Mouse (Mus musculus) hindbrain, postnatal 0 days (tissue): Measurements from ENCODE around the gene Wscd2. TPM values are rescaled to one million over a fixed set of nuclear protein-coding genes. Genes with fewer than 3 reads are reported as not detected.

ENCODE experiments used
- ATAC-seq: fragments of 200-750 bp; cut with Nextera tagmentation; 2 replicates; pipeline ENCODE4 v1.8.0; 2017; ENCODE audit warnings: mild to moderate bottlenecking, moderate TSS enrichment, moderate library complexity
- DNase-seq: peaks from one replicate; pipeline ENCODE4 v3.0.0-alpha.2; 2015; ENCODE audit warnings: low spot score
- H3K27ac ChIP-seq: fragments of 300-500 bp; sonication (generic); 2 replicates; pipeline ENCODE4 v1.5.1; 2014; ENCODE audit warnings: mild to moderate bottlenecking
- H3K27me3 ChIP-seq: fragments of 300-500 bp; sonication (generic); 2 replicates; pipeline ENCODE4 v1.6.1; 2014; ENCODE audit warnings: low read length, mixed read lengths; ENCODE audit not compliant: insufficient read depth
- H3K36me3 ChIP-seq: fragments of 300-500 bp; sonication (generic); 2 replicates; pipeline ENCODE4 v1.6.1; 2014; ENCODE audit warnings: low read length, mixed read lengths; ENCODE audit not compliant: insufficient read depth
- H3K4me1 ChIP-seq: fragments of 300-500 bp; sonication (generic); 2 replicates; pipeline ENCODE4 v1.6.1; 2014; ENCODE audit warnings: antibody characterized with exemption, low read length, mixed read lengths; ENCODE audit not compliant: insufficient read depth
- H3K4me2 ChIP-seq: fragments of 300-500 bp; sonication (generic); 2 replicates; pipeline ENCODE4 v1.6.1; 2014; ENCODE audit warnings: low read depth, mild to moderate bottlenecking, low read length, moderate library complexity, mixed read lengths
- H3K4me3 ChIP-seq: fragments of 300-500 bp; sonication (generic); 2 replicates; pipeline ENCODE4 v1.5.1; 2014; ENCODE audit warnings: low read length
- H3K9ac ChIP-seq: fragments of 300-500 bp; sonication (generic); replicated peaks from 2 replicates; pipeline ENCODE4 v1.6.1; 2014; ENCODE audit warnings: mild to moderate bottlenecking, low read length, moderate library complexity, mixed read lengths
- H3K9me3 ChIP-seq: fragments of 300-500 bp; sonication (generic); 2 replicates; pipeline ENCODE4 v1.6.1; 2016; ENCODE audit warnings: low read length, mixed read lengths
- CTCF ChIP-seq: IDR thresholded peaks from 2 replicates; pipeline ENCODE4 v1.5.1; 2016; ENCODE audit warnings: antibody characterized with exemption, control low read depth, low read depth
- WGBS: fragments of 180-500 bp; shearing (Covaris S2); extraction: QIAGEN DNeasy Blood & Tissue Kit; methylation state at CpG from one replicate; pipeline ENCODE4 v1.1.7; 2014; 5-methylcytosine and 5-hydroxymethylcytosine counted together
- polyA plus RNA-seq: library from polyadenylated mRNA; unstranded; fragments of >200 nt; fragmentation: Nextera tagmentation; extraction: Ambion mirVana; gene quantifications from 2 replicates; pipeline ENCODE4 v1.2.1, GENCODE M21; 2015
- total RNA-seq: library from RNA; depleted of rRNA; stranded (reverse); fragments of >200 nt; gene quantifications from 2 replicates; pipeline ENCODE4 v1.2.3, GENCODE M21; 2014; rRNA removed

Gene Wscd2
- total and polyA plus RNA-seq, 2 experiments from 2014 or later: 9.8 to 33.8 TPM

- H3K36me3 ChIP-seq: no peaks in the 10 kb centered on the region
- no peak for DNase-seq
Observed at GRCm38 (mm10) chr5:113634887-113635610, 144.9 kb downstream of the Wscd2 start.

DNA sequence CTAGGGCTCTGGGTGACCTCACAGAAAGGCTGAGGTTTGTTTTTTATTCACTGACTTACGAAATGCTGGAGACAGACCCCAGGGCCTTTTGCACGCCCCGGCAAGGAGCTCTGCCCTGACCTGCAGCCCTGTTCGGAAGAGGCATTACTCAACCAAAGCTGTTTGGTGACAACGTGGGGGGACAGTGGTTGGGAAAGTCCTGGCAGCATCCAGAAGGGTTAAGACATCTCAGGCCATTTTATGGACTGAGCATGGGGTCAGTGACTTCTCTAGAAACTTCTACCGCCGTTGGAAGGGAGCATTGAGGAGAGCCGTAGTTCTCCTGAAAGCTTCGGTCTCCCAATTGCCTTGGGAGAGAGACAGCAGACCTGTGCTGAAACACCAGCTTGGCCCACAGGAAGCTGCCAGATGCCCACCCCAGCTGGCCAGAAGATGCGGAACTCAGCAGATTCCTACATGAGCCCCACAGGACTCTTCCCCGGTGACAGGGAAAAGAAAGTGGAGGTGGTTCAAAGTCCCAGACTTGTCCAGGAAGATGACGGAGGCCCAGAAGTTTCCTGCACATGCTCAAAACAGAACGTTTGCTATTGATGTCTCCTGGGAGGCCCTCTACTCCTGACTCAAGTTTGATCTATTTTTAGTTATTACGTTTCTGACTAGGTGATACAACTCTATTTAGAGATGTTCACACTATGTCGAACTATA, 145.9 kb downstream of the Wscd2 start:
- WGBS: 82% methylated on average over 15 of the region's 15 CpGs
- H3K4me1 ChIP-seq: no peaks in the 10 kb centered on the region; the same call in 1 of the 2 replicates
- DNase-seq: no peak

More at GRCm38 (mm10) chr5:113634887-113635610, 144.9 kb downstream of the Wscd2 start:
- Histone ChIP-seq H3K4me3 (no peak overlapping the region), H3K9me3 (no peaks in the 10 kb centered on the region), H3K4me1 (no peaks in the 10 kb centered on the region; the same call in 1 of the 2 replicates), H3K4me2 (no peak overlapping the region), H3K9ac (no peak overlapping the region), H3K27me3 (no peaks in the 10 kb centered on the region), H3K27ac (no peak overlapping the region)
- 92% methylated on average over 7 of the region's 7 CpGs for WGBS
- no peak for TF ChIP-seq CTCF
- ATAC-seq: no peak

DNA sequence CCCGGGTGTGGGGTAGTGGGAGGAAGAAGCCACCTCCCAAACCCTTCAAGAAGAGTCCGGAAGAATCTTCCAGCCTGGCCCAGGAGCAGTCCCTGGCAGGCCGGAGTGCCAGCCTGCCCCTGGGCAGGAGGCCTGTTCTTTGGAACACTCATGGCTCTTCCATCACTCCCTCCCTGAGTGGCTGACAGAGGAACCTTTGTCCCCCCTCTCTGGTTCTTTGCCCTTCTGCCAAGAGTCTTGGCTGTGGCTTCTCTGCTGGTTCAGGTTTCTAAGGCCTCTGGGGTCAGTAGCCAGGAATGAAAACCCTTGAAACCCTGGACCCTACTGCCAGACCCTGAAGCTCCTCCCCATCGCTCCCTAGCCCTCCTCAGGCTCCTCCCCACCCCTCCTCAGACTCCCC, 147.5 kb downstream of the Wscd2 start:
- no peak overlapping the region for H3K4me3 ChIP-seq
- ATAC-seq (peak; percentile 80), DNase-seq (peak; percentile 75)
- H3K9ac ChIP-seq: no peak overlapping the region
- no peaks in the 10 kb centered on the region for H3K36me3 ChIP-seq
- no peaks in the 10 kb centered on the region for H3K9me3 ChIP-seq
- H3K27me3 ChIP-seq: no peaks in the 10 kb centered on the region
- WGBS: 64% methylated on average over 4 of the region's 4 CpGs
- peak overlapping the region; percentile 59; the same call in 1 of the 2 replicates for H3K27ac ChIP-seq
- H3K4me1 ChIP-seq: no peaks in the 10 kb centered on the region; the same call in 1 of the 2 replicates
- TF ChIP-seq CTCF: no peak
- no peak overlapping the region for H3K4me2 ChIP-seq

More for the DNA sequence above, 145.9 kb downstream of the Wscd2 start:
- no peak for ATAC-seq
- TF ChIP-seq CTCF: no peak
- H3K4me3 ChIP-seq: no peak overlapping the region
- no peaks in the 10 kb centered on the region for H3K36me3 ChIP-seq
- H3K27ac ChIP-seq: no peak overlapping the region
- H3K9ac ChIP-seq: no peak overlapping the region
- no peak overlapping the region for H3K4me2 ChIP-seq
- H3K9me3 ChIP-seq: no peaks in the 10 kb centered on the region
- no peaks in the 10 kb centered on the region for H3K27me3 ChIP-seq

- Histone ChIP-seq H3K9ac (no peak overlapping the region), H3K9me3 (no peaks in the 10 kb centered on the region), H3K4me1 (peaks cover 2% of the 10 kb centered on the region; the same call in 1 of the 2 replicates), H3K4me3 (no peak overlapping the region), H3K36me3 (no peaks in the 10 kb centered on the region), H3K27ac (no peak overlapping the region), H3K4me2 (no peak overlapping the region), H3K27me3 (no peaks in the 10 kb centered on the region)
- TF ChIP-seq CTCF: no peak
- WGBS: 79% methylated on average over 12 of the region's 12 CpGs
- DNase-seq (no peak), ATAC-seq (no peak)
Observed at GRCm38 (mm10) chr5:113638055-113638454, 147.9 kb downstream of the Wscd2 start.

GRCm38 (mm10) chr5:113639126-113639525, 149.0 kb downstream of the Wscd2 start:
- ATAC-seq (no peak), DNase-seq (no peak)
- no peaks in the 10 kb centered on the region for H3K36me3 ChIP-seq
- no peak overlapping the region for H3K4me3 ChIP-seq
- WGBS: 77% methylated on average over 5 of the region's 5 CpGs
- no peaks in the 10 kb centered on the region for H3K9me3 ChIP-seq
- no peak for TF ChIP-seq CTCF
- peaks cover 6% of the 10 kb centered on the region; the same call in 1 of the 2 replicates for H3K4me1 ChIP-seq
- H3K4me2 ChIP-seq: no peak overlapping the region
- H3K27ac ChIP-seq: no peak overlapping the region
- no peak overlapping the region for H3K9ac ChIP-seq
- H3K27me3 ChIP-seq: no peaks in the 10 kb centered on the region

Other genes starting within 250 kb of the Wscd2 start
- 33.4 and 43.4 TPM in 2 replicates for gene Sgsm1, start 179.5 kb upstream of the Wscd2 start, total RNA-seq
- 13.8 and 15.2 TPM in 2 replicates for gene Sgsm1, start 179.5 kb upstream of the Wscd2 start, polyA plus RNA-seq
- gene Aym1, start 133.0 kb upstream of the Wscd2 start, total RNA-seq: not detected in 2 replicates
- gene Aym1, start 133.0 kb upstream of the Wscd2 start, polyA plus RNA-seq: not detected in 2 replicates
- gene Cmklr1, start 160.1 kb downstream of the Wscd2 start, total RNA-seq: 4.8 and 9.7 TPM in 2 replicates
- gene Cmklr1, start 160.1 kb downstream of the Wscd2 start, polyA plus RNA-seq: 0.91 and 1.6 TPM in 2 replicates
- not detected in 2 replicates for gene 1700069L16Rik, start 234.4 kb downstream of the Wscd2 start, total RNA-seq
- gene 1700069L16Rik, start 234.4 kb downstream of the Wscd2 start, polyA plus RNA-seq: not detected in 2 replicates
- 11.7 and 12.0 TPM in 2 replicates for gene Ficd, start 245.5 kb downstream of the Wscd2 start, total RNA-seq
- gene Ficd, start 245.5 kb downstream of the Wscd2 start, polyA plus RNA-seq: 8.6 and 8.7 TPM in 2 replicates